Mouse (Mus musculus): ENCODE data around the gene Lrmda. TPM values are rescaled to one million over a fixed set of nuclear protein-coding genes. Genes with fewer than 3 reads are reported as not detected.

Gene Lrmda
- polyA plus RNA-seq, 1 experiment, result 20.1 TPM

DNA sequence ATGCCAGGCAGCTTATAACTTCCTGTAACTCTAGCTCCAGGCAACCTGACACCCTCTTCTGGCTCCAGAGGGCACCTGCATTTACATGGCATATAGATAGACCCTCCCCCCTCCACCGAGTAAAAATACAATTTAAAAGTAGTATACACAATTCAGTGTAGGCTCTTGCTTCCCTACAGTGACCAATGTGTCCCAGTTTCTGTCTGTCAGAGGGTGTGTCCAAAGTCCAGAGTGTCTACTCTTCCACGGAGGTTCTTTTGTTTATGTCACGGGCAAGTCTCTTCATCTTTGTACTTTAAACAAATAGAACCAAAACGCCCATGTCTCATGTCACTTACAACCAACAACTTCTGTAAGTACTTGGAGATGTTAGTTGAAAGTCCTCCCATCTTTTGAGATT lies 126.4 kb downstream of the Lrmda start:
- no peak overlapping the region for H3K4me3 ChIP-seq (ENCODE audit: insufficient read depth, low read length)
- H3K4me1 ChIP-seq (ENCODE audit: control insufficient read depth, insufficient read depth, low read length), result 0 out of 2 replicates have a peak, but pooled peaks cover under 1% of the 10 kb centered on the region
- TF ChIP-seq POLR2A (IDR thresholded peaks at IDR 0.05; ENCODE audit: borderline replicate concordance, low read depth, low read length) (no peak), CTCF (IDR thresholded peaks at IDR 0.05; ENCODE audit: low read depth, low read length) (no peak)
- H3K27ac ChIP-seq (ENCODE audit: insufficient read depth, low read depth, low read length), result no peak overlapping the region

DNA sequence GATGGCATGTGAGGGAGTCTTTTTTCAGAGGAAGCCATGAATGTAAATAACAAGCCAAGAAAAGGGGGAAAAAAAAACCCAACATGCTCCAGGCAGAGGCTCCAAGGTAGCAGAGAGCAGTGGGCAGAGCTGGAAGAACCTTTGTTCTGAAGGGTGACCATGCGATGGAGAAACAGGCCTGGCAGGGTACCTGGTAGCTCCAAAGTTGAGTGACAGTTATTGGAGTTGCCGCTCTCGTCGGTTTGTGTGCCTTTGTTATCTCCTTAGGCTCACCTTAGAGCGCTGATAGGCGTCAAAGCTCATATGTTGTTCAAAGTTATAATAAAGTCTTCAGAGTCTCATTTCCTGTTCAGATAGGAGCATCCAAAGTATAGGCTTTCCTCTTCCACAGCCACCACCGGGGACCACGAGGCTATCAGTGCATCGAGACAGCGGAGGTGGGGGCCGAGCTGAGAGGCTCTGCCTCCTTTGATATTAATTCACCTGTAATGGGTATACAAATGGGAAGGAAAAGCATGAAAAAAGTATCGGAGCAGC lies 127.1 kb downstream of the Lrmda start:
- Histone ChIP-seq H3K27ac (ENCODE audit: insufficient read depth, low read depth, low read length) (no peak overlapping the region), H3K4me3 (ENCODE audit: insufficient read depth, low read length) (no peak overlapping the region), H3K4me1 (ENCODE audit: control insufficient read depth, insufficient read depth, low read length) (peaks cover 6% of the 10 kb centered on the region)
- TF ChIP-seq CTCF (IDR thresholded peaks at IDR 0.05; ENCODE audit: low read depth, low read length) (no peak), POLR2A (IDR thresholded peaks at IDR 0.05; ENCODE audit: borderline replicate concordance, low read depth, low read length) (no peak)

DNA sequence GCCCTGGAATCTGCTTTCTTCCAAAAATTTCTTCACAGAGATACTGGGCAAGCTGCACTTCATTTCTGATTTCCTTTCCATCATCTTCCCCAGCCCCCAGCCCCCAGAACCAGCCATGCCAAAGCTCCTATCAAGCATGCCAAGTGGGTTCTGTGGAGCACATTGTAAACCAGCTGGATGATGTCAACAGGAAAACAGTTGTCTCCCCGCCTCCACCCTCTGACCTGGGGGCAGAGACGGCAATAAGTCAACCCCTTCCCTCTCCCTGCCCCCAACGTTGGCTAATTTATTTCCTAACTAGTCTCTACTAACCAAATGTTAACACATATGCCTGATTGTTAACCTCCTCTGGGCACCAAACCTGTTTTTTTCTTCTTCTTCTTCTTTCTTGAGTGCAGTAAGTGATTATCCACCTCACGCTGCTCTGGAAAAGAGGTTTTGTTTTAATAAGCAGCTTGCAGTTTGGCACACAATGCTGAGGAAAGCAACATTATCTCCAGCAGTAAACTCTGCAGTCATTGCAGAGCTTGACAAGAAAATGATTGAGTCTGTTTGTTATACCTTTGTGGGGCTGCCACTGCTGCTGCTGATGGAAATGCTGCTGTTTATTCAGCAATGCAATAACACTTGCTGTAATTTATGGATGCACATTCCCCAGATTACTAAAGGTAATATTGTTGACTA lies 128.0 kb downstream of the Lrmda start:
- Histone ChIP-seq H3K4me3 (ENCODE audit: insufficient read depth, low read length) (no peak overlapping the region), H3K27ac (ENCODE audit: insufficient read depth, low read depth, low read length) (no peak overlapping the region)
- TF ChIP-seq POLR2A (IDR thresholded peaks at IDR 0.05; ENCODE audit: borderline replicate concordance, low read depth, low read length) (no peak), CTCF (IDR thresholded peaks at IDR 0.05; ENCODE audit: low read depth, low read length) (no peak)

DNA sequence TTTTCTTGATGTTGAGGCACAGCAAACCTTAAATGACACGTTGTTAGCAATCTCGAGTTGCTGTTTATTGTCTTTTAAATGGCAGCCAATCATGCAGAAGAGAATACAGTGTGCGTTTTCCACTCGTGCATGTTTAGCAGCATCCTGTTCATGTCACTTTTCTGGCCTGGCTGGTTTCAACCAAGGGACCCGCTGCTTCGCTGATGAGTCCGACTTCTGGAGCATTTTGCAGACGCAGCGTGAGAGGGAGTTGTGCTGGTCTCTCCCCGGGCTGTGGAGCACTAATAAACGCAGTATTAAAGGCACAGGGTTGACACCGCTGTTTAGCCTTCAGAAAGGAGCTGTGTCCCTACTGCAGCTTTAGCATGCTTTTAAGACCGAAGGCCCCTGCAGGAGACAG lies 133.2 kb downstream of the Lrmda start:
- peaks cover 10% of the 10 kb centered on the region for H3K4me1 ChIP-seq (ENCODE audit: control insufficient read depth, insufficient read depth, low read length)
- H3K27ac ChIP-seq (ENCODE audit: insufficient read depth, low read depth, low read length), result no peak overlapping the region
- TF ChIP-seq POLR2A (IDR thresholded peaks at IDR 0.05; ENCODE audit: borderline replicate concordance, low read depth, low read length) (no peak), CTCF (IDR thresholded peaks at IDR 0.05; ENCODE audit: low read depth, low read length) (no peak)
- no peak overlapping the region for H3K4me3 ChIP-seq (ENCODE audit: insufficient read depth, low read length)

More for the DNA sequence above, 128.0 kb downstream of the Lrmda start:
- H3K4me1 ChIP-seq (ENCODE audit: control insufficient read depth, insufficient read depth, low read length), result peaks cover 10% of the 10 kb centered on the region

DNA sequence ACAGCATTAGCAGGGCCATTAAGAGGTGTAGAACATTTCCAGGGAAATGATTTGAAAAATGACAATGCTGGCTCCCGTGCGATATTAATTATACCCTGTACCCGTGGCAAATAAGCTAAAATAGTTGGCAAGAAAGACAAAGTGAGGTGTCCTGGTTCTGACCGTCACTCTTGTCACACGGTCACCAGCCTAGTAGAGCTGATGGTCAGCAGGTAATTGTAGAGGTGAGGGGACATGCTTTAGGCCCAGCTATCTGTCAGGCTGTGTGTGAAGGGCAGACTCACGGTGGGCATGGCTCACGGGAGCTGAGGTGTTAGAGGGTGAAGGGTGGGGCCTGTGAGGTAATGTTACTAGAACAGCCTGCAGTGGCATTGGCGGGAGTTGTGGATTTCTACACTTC lies 134.6 kb downstream of the Lrmda start:
- no peak overlapping the region for H3K4me3 ChIP-seq (ENCODE audit: insufficient read depth, low read length)
- H3K27ac ChIP-seq (ENCODE audit: insufficient read depth, low read depth, low read length), result no peak overlapping the region
- H3K4me1 ChIP-seq (ENCODE audit: control insufficient read depth, insufficient read depth, low read length), result peaks cover 10% of the 10 kb centered on the region
- TF ChIP-seq POLR2A (IDR thresholded peaks at IDR 0.05; ENCODE audit: borderline replicate concordance, low read depth, low read length) (no peak), CTCF (IDR thresholded peaks at IDR 0.05; ENCODE audit: low read depth, low read length) (no peak)

DNA sequence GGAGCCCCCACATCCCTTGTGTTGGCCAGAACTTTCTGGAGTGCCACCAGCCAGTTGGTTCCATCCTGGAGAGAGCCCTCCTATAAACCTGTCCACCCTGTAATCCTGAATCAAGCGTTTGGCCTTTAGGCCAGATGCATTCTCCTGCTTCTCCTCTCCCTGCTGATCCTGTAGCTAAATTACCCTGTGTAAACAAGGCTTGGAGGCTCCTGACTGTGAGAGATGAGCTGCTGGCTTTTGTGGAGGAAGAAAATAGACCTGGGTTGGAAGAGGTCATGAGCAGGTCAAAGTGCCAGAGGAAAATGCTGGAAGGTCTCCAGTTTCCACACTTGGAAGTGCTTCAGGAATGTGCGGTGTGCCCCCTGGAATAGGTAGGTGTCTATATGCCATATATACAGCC lies 135.5 kb downstream of the Lrmda start:
- TF ChIP-seq POLR2A (IDR thresholded peaks at IDR 0.05; ENCODE audit: borderline replicate concordance, low read depth, low read length), result no peak
- no peak for TF ChIP-seq CTCF (IDR thresholded peaks at IDR 0.05; ENCODE audit: low read depth, low read length)
- no peak overlapping the region for H3K27ac ChIP-seq (ENCODE audit: insufficient read depth, low read depth, low read length)
- no peak overlapping the region for H3K4me3 ChIP-seq (ENCODE audit: insufficient read depth, low read length)
- H3K4me1 ChIP-seq (ENCODE audit: control insufficient read depth, insufficient read depth, low read length), result peaks cover 10% of the 10 kb centered on the region

DNA sequence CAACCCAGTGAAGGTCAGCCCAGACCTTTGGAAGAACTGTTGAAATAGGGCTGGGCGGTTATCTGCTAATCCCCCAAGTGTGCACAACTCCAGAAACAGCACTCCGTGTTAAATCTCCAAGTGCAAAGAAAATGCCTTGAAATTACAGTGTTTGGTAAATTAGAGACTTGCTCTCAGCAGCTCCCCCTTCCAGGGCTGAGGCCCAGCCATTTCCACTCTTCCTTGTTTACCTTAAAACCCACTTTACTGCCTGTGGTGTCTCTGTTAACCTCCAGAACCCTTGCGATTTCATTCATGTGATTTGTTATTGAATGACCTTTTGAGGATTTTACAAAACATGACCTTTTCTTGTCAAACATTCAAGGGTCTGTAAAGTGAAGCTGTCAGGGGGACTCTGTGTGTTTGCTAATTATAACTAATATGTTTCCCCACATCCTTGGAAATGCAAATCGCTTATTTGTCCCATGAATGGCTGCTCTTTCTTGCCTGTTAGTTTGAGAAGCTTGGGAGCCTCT lies 136.1 kb downstream of the Lrmda start:
- TF ChIP-seq CTCF (IDR thresholded peaks at IDR 0.05; ENCODE audit: low read depth, low read length), result no peak
- Histone ChIP-seq H3K4me3 (ENCODE audit: insufficient read depth, low read length) (no peak overlapping the region), H3K4me1 (ENCODE audit: control insufficient read depth, insufficient read depth, low read length) (peaks cover 10% of the 10 kb centered on the region), H3K27ac (ENCODE audit: insufficient read depth, low read depth, low read length) (no peak overlapping the region)

DNA sequence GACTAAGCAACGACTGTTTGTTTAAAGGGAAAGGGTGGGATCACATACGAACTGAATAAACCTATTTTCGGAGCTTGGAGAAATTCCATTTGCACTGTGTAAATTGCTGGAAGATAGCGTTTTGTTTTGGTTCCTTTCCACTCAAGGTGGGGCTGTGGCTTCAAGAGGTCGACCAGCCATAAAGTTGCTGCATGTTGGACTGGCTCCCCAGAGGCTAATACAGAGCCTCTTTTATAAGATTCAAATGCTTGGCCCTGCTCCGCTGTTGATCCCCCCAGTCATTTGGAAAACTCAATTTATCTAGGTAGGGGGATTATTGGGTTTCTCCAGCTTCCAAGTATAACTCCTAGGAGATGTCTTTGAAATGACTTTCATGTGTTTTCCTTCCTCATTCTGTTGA lies 137.5 kb downstream of the Lrmda start:
- TF ChIP-seq CTCF (IDR thresholded peaks at IDR 0.05; ENCODE audit: low read depth, low read length), result no peak
- no peak for TF ChIP-seq POLR2A (IDR thresholded peaks at IDR 0.05; ENCODE audit: borderline replicate concordance, low read depth, low read length)
- no peak overlapping the region for H3K27ac ChIP-seq (ENCODE audit: insufficient read depth, low read depth, low read length)

DNA sequence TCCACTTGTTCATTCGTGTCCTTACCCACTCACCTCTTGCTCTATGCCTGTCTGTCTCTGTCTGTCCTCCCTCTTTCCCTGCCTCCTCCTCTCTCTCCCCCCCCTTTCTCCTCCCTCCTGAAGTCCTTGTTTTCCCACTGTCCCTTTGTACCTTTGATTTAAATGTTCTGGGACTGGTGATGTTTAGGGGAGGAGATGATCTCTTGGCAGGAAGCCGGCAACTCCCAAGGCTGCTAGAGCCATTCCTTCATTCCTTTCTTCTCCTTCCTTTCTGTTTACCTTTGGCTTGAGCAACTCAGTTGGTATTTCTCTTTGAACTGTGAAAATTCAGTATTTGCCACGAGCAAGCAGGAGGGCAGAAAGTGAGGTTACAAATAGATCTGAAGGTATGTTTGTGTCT lies 141.9 kb downstream of the Lrmda start:
- TF ChIP-seq POLR2A (IDR thresholded peaks at IDR 0.05; ENCODE audit: borderline replicate concordance, low read depth, low read length) (no peak), CTCF (IDR thresholded peaks at IDR 0.05; ENCODE audit: low read depth, low read length) (no peak)
- Histone ChIP-seq H3K4me3 (ENCODE audit: insufficient read depth, low read length) (no peak overlapping the region), H3K27ac (ENCODE audit: insufficient read depth, low read depth, low read length) (no peak overlapping the region), H3K4me1 (ENCODE audit: control insufficient read depth, insufficient read depth, low read length) (peaks cover 2% of the 10 kb centered on the region; the same call in 1 of the 2 replicates)

More for the DNA sequence above, 137.5 kb downstream of the Lrmda start:
- no peak overlapping the region for H3K4me3 ChIP-seq (ENCODE audit: insufficient read depth, low read length)
- no peaks in the 10 kb centered on the region; the same call in 1 of the 2 replicates for H3K4me1 ChIP-seq (ENCODE audit: control insufficient read depth, insufficient read depth, low read length)

DNA sequence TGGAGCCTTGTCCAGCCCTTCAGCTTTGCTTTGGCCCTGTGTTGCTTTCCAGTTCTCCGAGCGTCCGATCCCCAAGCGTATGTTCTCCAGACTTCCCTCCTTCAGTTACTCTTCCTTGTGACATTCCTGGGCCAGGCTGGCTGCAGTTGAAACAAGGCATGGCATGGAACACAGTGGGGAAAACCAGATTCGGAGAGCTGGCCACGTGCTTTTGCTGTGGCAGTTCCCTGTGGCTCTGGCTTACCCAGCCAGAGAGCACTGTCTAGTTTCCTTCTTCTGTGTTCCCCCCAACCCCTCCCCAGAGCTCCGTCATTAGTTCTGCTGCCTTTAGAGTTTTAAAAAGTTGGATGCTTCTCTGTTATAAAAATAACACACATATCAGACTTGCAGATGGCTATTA lies 147.8 kb downstream of the Lrmda start:
- Histone ChIP-seq H3K27ac (ENCODE audit: insufficient read depth, low read depth, low read length) (no peak overlapping the region), H3K4me3 (ENCODE audit: insufficient read depth, low read length) (no peak overlapping the region), H3K4me1 (ENCODE audit: control insufficient read depth, insufficient read depth, low read length) (peaks cover 13% of the 10 kb centered on the region; the same call in 1 of the 2 replicates)
- no peak for TF ChIP-seq CTCF (IDR thresholded peaks at IDR 0.05; ENCODE audit: low read depth, low read length)
- no peak for TF ChIP-seq POLR2A (IDR thresholded peaks at IDR 0.05; ENCODE audit: borderline replicate concordance, low read depth, low read length)
